Mouse (Mus musculus) brain, embryonic 14.5 days (tissue): ENCODE results near the gene Lrrc40. TPM values are rescaled to one million over a fixed set of nuclear protein-coding genes. Genes with fewer than 3 reads are reported as not detected.
A peak's percentile ranks its signal among the peaks of the same experiment; 100 is the strongest.
"Not testable (repeated sequence)": the region's sequence is repeated elsewhere in the genome, so short reads cannot be mapped to it uniquely, and the experiment has no call there.

Experiments
- DNase-seq: peaks from one replicate; pipeline ENCODE4 v3.0.0-alpha.2; 2011; ENCODE audit warnings: low read depth
- CTCF ChIP-seq: fragments of 200-500 bp; IDR thresholded peaks from 2 replicates; pipeline ENCODE4 v1.5.1; 2012; ENCODE audit warnings: inconsistent platforms, mild to moderate bottlenecking, moderate library complexity, borderline replicate concordance; ENCODE audit not compliant: insufficient read depth, insufficient read length; ENCODE audit errors: extremely low read depth
- POLR2A ChIP-seq: fragments of 200-500 bp; IDR thresholded peaks from 2 replicates; pipeline ENCODE4 v1.6.1; 2012; ENCODE audit warnings: mild to moderate bottlenecking, inconsistent platforms, borderline replicate concordance; ENCODE audit not compliant: poor library complexity, insufficient read depth, insufficient read length, severe bottlenecking; ENCODE audit errors: extremely low read depth
- polyA plus RNA-seq: library from polyadenylated mRNA; depleted of rRNA; stranded (reverse); fragments of >200 nt; gene quantifications from 2 replicates; pipeline ENCODE4 v1.2.3, GENCODE M21; 2012

Lrrc40 gene
- polyA plus RNA-seq, 1 experiment = 32.7 TPM

GRCm38 (mm10) chr3:158065256-158065655, 28.8 kb downstream of the Lrrc40 start:
- DNase-seq = no peak
- TF ChIP-seq CTCF (no peak), POLR2A (no peak)

- no peak for TF ChIP-seq POLR2A
- TF ChIP-seq CTCF = no peak
Measured at GRCm38 (mm10) chr3:158067916-158068315, 31.5 kb downstream of the Lrrc40 start.

GRCm38 (mm10) chr3:158068613-158069263, 32.3 kb downstream of the Lrrc40 start:
- no peak for DNase-seq
- TF ChIP-seq CTCF = no peak
- TF ChIP-seq POLR2A = no peak

More at GRCm38 (mm10) chr3:158067916-158068315, 31.5 kb downstream of the Lrrc40 start:
- DNase-seq = no peak

- DNase-seq = no peak
- TF ChIP-seq POLR2A (no peak), CTCF (no peak)
Measured at GRCm38 (mm10) chr3:158075004-158075403, 38.5 kb downstream of the Lrrc40 start.

- TF ChIP-seq CTCF (no peak), POLR2A (no peak)
Measured at GRCm38 (mm10) chr3:158076685-158077379, 40.4 kb downstream of the Lrrc40 start.

GRCm38 (mm10) chr3:158077380-158077772, 40.9 kb downstream of the Lrrc40 start:
- no peak for TF ChIP-seq CTCF
- no peak for TF ChIP-seq POLR2A

More at GRCm38 (mm10) chr3:158076685-158077379, 40.4 kb downstream of the Lrrc40 start:
- DNase-seq = peak; percentile 66

GRCm38 (mm10) chr3:158077828-158078227, 41.4 kb downstream of the Lrrc40 start:
- TF ChIP-seq CTCF = no peak
- no peak for TF ChIP-seq POLR2A
- no peak for DNase-seq

More at GRCm38 (mm10) chr3:158077380-158077772, 40.9 kb downstream of the Lrrc40 start:
- DNase-seq = no peak

GRCm38 (mm10) chr3:158091601-158092000, 55.1 kb downstream of the Lrrc40 start:
- DNase-seq = no peak
- TF ChIP-seq CTCF = no peak
- TF ChIP-seq POLR2A = no peak

GRCm38 (mm10) chr3:158093919-158094318, 57.5 kb downstream of the Lrrc40 start:
- no peak for DNase-seq
- no peak for TF ChIP-seq POLR2A
- TF ChIP-seq CTCF = no peak

GRCm38 (mm10) chr3:158102043-158102442, 65.6 kb downstream of the Lrrc40 start:
- DNase-seq = not testable (repeated sequence)

- DNase-seq = not testable (repeated sequence)
Measured at GRCm38 (mm10) chr3:158102530-158102929, 66.1 kb downstream of the Lrrc40 start.

- TF ChIP-seq CTCF (no peak), POLR2A (no peak)
- no peak for DNase-seq
Measured at GRCm38 (mm10) chr3:158103467-158103866, 67.0 kb downstream of the Lrrc40 start.
